Mouse (Mus musculus) intestine, embryonic 15.5 days (tissue): ENCODE measurements around the gene Safb2. TPM values are rescaled to one million over a fixed set of nuclear protein-coding genes. Genes with fewer than 3 reads are reported as not detected.

Source experiments
- ATAC-seq: fragments of 200-750 bp; cut with Nextera tagmentation; 2 replicates; pipeline ENCODE4 v1.8.0; 2017; ENCODE audit warnings: moderate TSS enrichment, moderate library complexity
- H3K27ac ChIP-seq: fragments of 300-500 bp; sonication (generic); 2 replicates; pipeline ENCODE4 v1.5.1; 2015; ENCODE audit warnings: mild to moderate bottlenecking, inconsistent platforms
- H3K27me3 ChIP-seq: fragments of 300-500 bp; sonication (generic); replicated peaks from 2 replicates; pipeline ENCODE4 v1.6.1; 2015; ENCODE audit warnings: inconsistent platforms
- H3K36me3 ChIP-seq: fragments of 300-500 bp; sonication (generic); 2 replicates; pipeline ENCODE4 v1.6.1; 2015; ENCODE audit warnings: inconsistent platforms
- H3K4me1 ChIP-seq: fragments of 300-500 bp; sonication (generic); replicated peaks from 2 replicates; pipeline ENCODE4 v1.6.1; 2015; ENCODE audit warnings: inconsistent platforms
- H3K4me2 ChIP-seq: fragments of 300-500 bp; sonication (generic); replicated peaks from 2 replicates; pipeline ENCODE4 v1.6.1; 2015; ENCODE audit warnings: mild to moderate bottlenecking, inconsistent platforms
- H3K4me3 ChIP-seq: fragments of 300-500 bp; sonication (generic); replicated peaks from 2 replicates; pipeline ENCODE4 v1.5.1; 2015; ENCODE audit warnings: inconsistent platforms
- H3K9ac ChIP-seq: fragments of 300-500 bp; sonication (generic); 2 replicates; pipeline ENCODE4 v1.6.1; 2015; ENCODE audit warnings: inconsistent platforms
- H3K9me3 ChIP-seq: fragments of 300-500 bp; sonication (generic); 2 replicates; pipeline ENCODE4 v1.6.1; 2016; ENCODE audit warnings: inconsistent platforms
- WGBS: fragments of 180-500 bp; shearing (Covaris S2); methylation state at CpG from one replicate; pipeline ENCODE4 v1.1.7; 2015; 5-methylcytosine and 5-hydroxymethylcytosine counted together
- polyA plus RNA-seq: library from polyadenylated mRNA; unstranded; fragments of >200 nt; fragmentation: Nextera tagmentation; extraction: Ambion mirVana; gene quantifications from 2 replicates; pipeline ENCODE4 v1.2.1, GENCODE M21; 2015

The Safb2 gene
- polyA plus RNA-seq, 1 experiment from 2014 or later: 66.7 TPM

- Histone ChIP-seq H3K27me3 (no peaks in the 10 kb centered on the region), H3K4me1 (peaks cover 6% of the 10 kb centered on the region), H3K36me3 (peaks cover 71% of the 10 kb centered on the region), H3K27ac (no peak overlapping the region), H3K4me3 (no peak overlapping the region), H3K9ac (no peak overlapping the region), H3K4me2 (no peak overlapping the region), H3K9me3 (no peaks in the 10 kb centered on the region)
- no peak for ATAC-seq
- 90% methylated on average over 3 of the region's 3 CpGs for WGBS
Measured at GRCm38 (mm10) chr17:56604422-56604821, 20.0 kb upstream of the Safb2 start.

- Histone ChIP-seq H3K9me3 (no peaks in the 10 kb centered on the region), H3K4me1 (peaks cover 6% of the 10 kb centered on the region), H3K4me2 (no peak overlapping the region), H3K27me3 (no peaks in the 10 kb centered on the region), H3K9ac (no peak overlapping the region), H3K36me3 (peaks cover 71% of the 10 kb centered on the region), H3K4me3 (no peak overlapping the region), H3K27ac (no peak overlapping the region)
- 83% methylated on average over 9 of the region's 9 CpGs for WGBS
- no peak for ATAC-seq
Measured at GRCm38 (mm10) chr17:56604070-56604380, 19.6 kb upstream of the Safb2 start.

- 0 out of 2 replicates have a peak, but pooled peaks have one; percentile 13 for ATAC-seq
- no peak overlapping the region for H3K4me3 ChIP-seq
- H3K27me3 ChIP-seq: no peaks in the 10 kb centered on the region
- no peak overlapping the region for H3K4me2 ChIP-seq
- H3K36me3 ChIP-seq: peaks cover 71% of the 10 kb centered on the region
- 95% methylated on average over 28 of the region's 28 CpGs for WGBS
- no peaks in the 10 kb centered on the region for H3K9me3 ChIP-seq
- H3K27ac ChIP-seq: no peak overlapping the region
- no peak overlapping the region for H3K9ac ChIP-seq
- peaks cover 3% of the 10 kb centered on the region for H3K4me1 ChIP-seq
Measured at GRCm38 (mm10) chr17:56603186-56604069, 19.0 kb upstream of the Safb2 start.

GRCm38 (mm10) chr17:56593527-56594271 is 9.3 kb upstream of the Safb2 start:
- no peak overlapping the region for H3K4me2 ChIP-seq
- no peak for ATAC-seq
- H3K27ac ChIP-seq: no peak overlapping the region
- no peak overlapping the region for H3K4me3 ChIP-seq
- 0 out of 2 replicates have a peak, but pooled peaks cover 8% of the 10 kb centered on the region for H3K4me1 ChIP-seq
- no peaks in the 10 kb centered on the region for H3K9me3 ChIP-seq
- H3K36me3 ChIP-seq: peaks cover 73% of the 10 kb centered on the region
- WGBS: 78% methylated on average over 8 of the region's 8 CpGs
- no peak overlapping the region for H3K9ac ChIP-seq
- no peaks in the 10 kb centered on the region for H3K27me3 ChIP-seq

- no peak overlapping the region for H3K4me2 ChIP-seq
- H3K9me3 ChIP-seq: no peaks in the 10 kb centered on the region
- H3K4me3 ChIP-seq: no peak overlapping the region
- ATAC-seq: no peak
- no peak overlapping the region for H3K27ac ChIP-seq
- H3K9ac ChIP-seq: no peak overlapping the region
- peaks cover 15% of the 10 kb centered on the region; the same call in 1 of the 2 replicates for H3K4me1 ChIP-seq
- H3K27me3 ChIP-seq: no peaks in the 10 kb centered on the region
- H3K36me3 ChIP-seq: peaks cover 75% of the 10 kb centered on the region
Measured at GRCm38 (mm10) chr17:56592553-56592952, 8.2 kb upstream of the Safb2 start.

- no peak overlapping the region for H3K9ac ChIP-seq
- 88% methylated on average over 4 of the region's 4 CpGs for WGBS
- peaks cover 53% of the 10 kb centered on the region for H3K36me3 ChIP-seq
- no peak overlapping the region for H3K4me2 ChIP-seq
- H3K27me3 ChIP-seq: no peaks in the 10 kb centered on the region
- no peaks in the 10 kb centered on the region for H3K9me3 ChIP-seq
- H3K4me3 ChIP-seq: no peak overlapping the region
- H3K27ac ChIP-seq: no peak overlapping the region
- no peak for ATAC-seq
- peaks cover 29% of the 10 kb centered on the region for H3K4me1 ChIP-seq
Measured at GRCm38 (mm10) chr17:56588921-56589320, 4.5 kb upstream of the Safb2 start.

- Histone ChIP-seq H3K27me3 (no peaks in the 10 kb centered on the region), H3K4me1 (peaks cover 36% of the 10 kb centered on the region), H3K9me3 (no peaks in the 10 kb centered on the region), H3K27ac (no peak overlapping the region), H3K4me2 (no peak overlapping the region), H3K36me3 (peaks cover 43% of the 10 kb centered on the region), H3K4me3 (no peak overlapping the region), H3K9ac (no peak overlapping the region)
- no peak for ATAC-seq
- WGBS: 88% methylated on average over 1 of the region's 1 CpGs
Measured at GRCm38 (mm10) chr17:56587773-56588172, 3.4 kb upstream of the Safb2 start.

- peaks cover 44% of the 10 kb centered on the region for H3K36me3 ChIP-seq
Measured at GRCm38 (mm10) chr17:56585171-56585821, 911 bp upstream of the Safb2 start.

GRCm38 (mm10) chr17:56583611-56584256 is 651 bp downstream of the Safb2 start:
- Histone ChIP-seq H3K4me3 (peak overlapping the region; percentile 87), H3K9ac (peak overlapping the region; percentile 89), H3K27me3 (no peaks in the 10 kb centered on the region), H3K4me2 (peak overlapping the region; percentile 76), H3K4me1 (peaks cover 43% of the 10 kb centered on the region), H3K36me3 (peaks cover 41% of the 10 kb centered on the region), H3K9me3 (no peaks in the 10 kb centered on the region), H3K27ac (peak overlapping the region; percentile 97)
- ATAC-seq: peak; percentile 0; the same call in 1 of the 2 replicates
- WGBS: 2% methylated on average over 33 of the region's 33 CpGs

More at GRCm38 (mm10) chr17:56585171-56585821, 911 bp upstream of the Safb2 start:
- Histone ChIP-seq H3K9me3 (no peaks in the 10 kb centered on the region), H3K27me3 (no peaks in the 10 kb centered on the region), H3K9ac (peak overlapping the region; percentile 69), H3K4me3 (peak overlapping the region; percentile 87), H3K27ac (peak overlapping the region; percentile 95), H3K4me1 (peaks cover 45% of the 10 kb centered on the region), H3K4me2 (peak overlapping the region; percentile 79)
- peak; percentile 29 for ATAC-seq
- under 1% methylated on average over 61 of the region's 61 CpGs for WGBS

GRCm38 (mm10) chr17:56583071-56583470 is 1.3 kb downstream of the Safb2 start:
- H3K4me2 ChIP-seq: peak overlapping the region; percentile 76
- H3K4me3 ChIP-seq: peak overlapping the region; percentile 87
- H3K9ac ChIP-seq: peak overlapping the region; percentile 89
- peaks cover 42% of the 10 kb centered on the region for H3K36me3 ChIP-seq
- ATAC-seq: no peak
- 71% methylated on average over 1 of the region's 1 CpGs for WGBS
- no peaks in the 10 kb centered on the region for H3K9me3 ChIP-seq
- no peaks in the 10 kb centered on the region for H3K27me3 ChIP-seq
- peaks cover 41% of the 10 kb centered on the region for H3K4me1 ChIP-seq
- H3K27ac ChIP-seq: no peak overlapping the region

GRCm38 (mm10) chr17:56572939-56573338 is 11.4 kb downstream of the Safb2 start:
- no peak overlapping the region for H3K4me3 ChIP-seq
- no peak overlapping the region for H3K27ac ChIP-seq
- WGBS: 80% methylated on average over 3 of the region's 3 CpGs
- H3K36me3 ChIP-seq: peaks cover 75% of the 10 kb centered on the region
- H3K27me3 ChIP-seq: no peaks in the 10 kb centered on the region
- no peak overlapping the region for H3K9ac ChIP-seq
- H3K9me3 ChIP-seq: no peaks in the 10 kb centered on the region
- ATAC-seq: peak; percentile 60
- H3K4me2 ChIP-seq: no peak overlapping the region
- 0 out of 2 replicates have a peak, but pooled peaks cover 7% of the 10 kb centered on the region for H3K4me1 ChIP-seq
